Mouse (Mus musculus) heart, postnatal 0 days (tissue): Measurements from ENCODE around the gene Capza1. TPM values are rescaled to one million over a fixed set of nuclear protein-coding genes. Genes with fewer than 3 reads are reported as not detected.

Experiments used
- ATAC-seq: fragments of 200-750 bp; cut with Nextera tagmentation; 2 replicates; pipeline ENCODE4 v1.8.0; 2017; ENCODE audit warnings: low read depth, moderate number of reproducible peaks, moderate library complexity; ENCODE audit not compliant: insufficient read depth
- DNase-seq: peaks from one replicate; pipeline ENCODE4 v3.0.0-alpha.2; 2016; ENCODE audit warnings: low spot score
- H3K27ac ChIP-seq: fragments of 300-500 bp; sonication (generic); 2 replicates; pipeline ENCODE4 v1.5.1; 2014; ENCODE audit warnings: low read depth, mild to moderate bottlenecking
- H3K27me3 ChIP-seq: fragments of 300-500 bp; sonication (generic); 2 replicates; pipeline ENCODE4 v1.6.1; 2014; ENCODE audit warnings: low read length, mixed read lengths; ENCODE audit not compliant: control insufficient read depth, insufficient read depth
- H3K36me3 ChIP-seq: fragments of 300-500 bp; sonication (generic); replicated peaks from 2 replicates; pipeline ENCODE4 v1.6.1; 2014; ENCODE audit warnings: low read length, mixed read lengths; ENCODE audit not compliant: control insufficient read depth, insufficient read depth
- H3K4me1 ChIP-seq: fragments of 300-500 bp; sonication (generic); 2 replicates; pipeline ENCODE4 v1.6.1; 2014; ENCODE audit warnings: antibody characterized with exemption; ENCODE audit not compliant: control insufficient read depth, insufficient read depth
- H3K4me2 ChIP-seq: fragments of 300-500 bp; sonication (generic); 2 replicates; pipeline ENCODE4 v1.6.1; 2014; ENCODE audit warnings: low read depth, mild to moderate bottlenecking, low read length, moderate library complexity
- H3K4me3 ChIP-seq: fragments of 300-500 bp; sonication (generic); 2 replicates; pipeline ENCODE4 v1.5.1; 2014; ENCODE audit warnings: low read depth, low read length
- H3K9ac ChIP-seq: fragments of 300-500 bp; sonication (generic); replicated peaks from 2 replicates; pipeline ENCODE4 v1.6.1; 2014; ENCODE audit warnings: low read depth, low read length, mixed read lengths
- H3K9me3 ChIP-seq: fragments of 300-500 bp; sonication (generic); replicated peaks from 2 replicates; pipeline ENCODE4 v1.6.1; 2016; ENCODE audit warnings: low read length; ENCODE audit not compliant: control insufficient read depth
- CTCF ChIP-seq: IDR thresholded peaks from 2 replicates; pipeline ENCODE4 v1.5.1; 2016; ENCODE audit warnings: antibody characterized with exemption, control low read depth, low read depth
- EP300 ChIP-seq: IDR thresholded peaks from 2 replicates; pipeline ENCODE4 v1.6.1; 2016; ENCODE audit warnings: antibody characterized with exemption, low read depth
- WGBS: fragments of 180-500 bp; shearing (Covaris S2); extraction: QIAGEN DNeasy Blood & Tissue Kit; methylation state at CpG from one replicate; pipeline ENCODE4 v1.1.7; 2014; 5-methylcytosine and 5-hydroxymethylcytosine counted together
- polyA plus RNA-seq: library from polyadenylated mRNA; unstranded; fragments of >200 nt; fragmentation: Nextera tagmentation; extraction: Ambion mirVana; gene quantifications from 2 replicates; pipeline ENCODE4 v1.2.1, GENCODE M21; 2015
- total RNA-seq: library from RNA; depleted of rRNA; stranded (reverse); fragments of >200 nt; gene quantifications from 2 replicates; pipeline ENCODE4 v1.2.3, GENCODE M21; 2014; ENCODE audit warnings: low replicate concordance

Capza1 gene
- total and polyA plus RNA-seq, 2 experiments from 2014 or later: 98.4 to 141 TPM

DNA sequence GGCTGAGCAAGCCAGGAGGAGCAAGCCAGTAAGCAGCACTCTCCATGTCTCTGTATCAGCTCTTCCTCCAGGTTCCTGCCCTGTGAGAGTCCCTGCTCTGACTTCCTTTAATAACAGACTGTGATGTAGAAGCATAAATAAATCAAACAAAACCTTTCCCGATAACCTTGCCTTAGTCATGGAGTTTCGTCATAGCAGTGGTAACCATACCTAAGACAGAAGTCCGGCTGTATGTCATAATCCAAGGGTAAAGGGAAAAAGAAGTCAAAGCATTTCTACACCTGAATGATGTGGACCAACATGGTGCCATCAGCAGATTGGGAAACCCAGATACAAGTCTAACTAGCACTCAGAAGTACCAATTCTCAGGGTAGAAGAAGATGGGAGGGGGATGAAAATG is 28.5 kb downstream of the Capza1 start:
- no peak for TF ChIP-seq CTCF
- no peak overlapping the region for H3K27ac ChIP-seq
- WGBS: 95% methylated on average over 3 of the region's 3 CpGs
- no peaks in the 10 kb centered on the region for H3K9me3 ChIP-seq
- DNase-seq (no peak), ATAC-seq (no peak)
- no peak overlapping the region for H3K4me3 ChIP-seq
- peaks cover 84% of the 10 kb centered on the region for H3K36me3 ChIP-seq
- H3K4me2 ChIP-seq: no peak overlapping the region
- H3K27me3 ChIP-seq: no peaks in the 10 kb centered on the region
- H3K4me1 ChIP-seq: no peaks in the 10 kb centered on the region
- no peak overlapping the region for H3K9ac ChIP-seq

DNA sequence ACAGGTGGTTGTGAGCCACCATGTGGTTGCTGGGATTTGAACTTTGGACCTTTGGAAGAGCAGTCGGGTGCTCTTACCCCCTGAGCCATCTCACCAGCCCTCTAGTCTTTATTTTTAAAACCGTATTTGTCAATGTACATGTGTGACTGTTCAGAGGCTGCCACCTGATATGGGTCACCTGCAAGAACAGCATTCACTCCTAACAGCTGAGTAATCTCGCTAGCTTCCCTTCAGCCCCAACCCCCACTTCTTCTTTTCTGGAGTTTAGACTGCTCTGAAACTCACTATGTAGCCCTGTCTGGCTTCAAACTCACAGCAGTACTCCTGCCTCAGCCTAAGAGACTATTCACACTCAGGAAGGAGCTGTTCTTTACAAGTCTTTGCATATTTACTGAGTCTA is 41.9 kb downstream of the Capza1 start:
- TF ChIP-seq CTCF: no peak
- TF ChIP-seq EP300: no peak
- Histone ChIP-seq H3K27me3 (no peaks in the 10 kb centered on the region), H3K9me3 (no peaks in the 10 kb centered on the region), H3K4me2 (no peak overlapping the region), H3K36me3 (peaks cover 24% of the 10 kb centered on the region), H3K9ac (no peak overlapping the region), H3K27ac (no peak overlapping the region), H3K4me3 (no peak overlapping the region), H3K4me1 (peaks cover 22% of the 10 kb centered on the region)
- 87% methylated on average over 3 of the region's 3 CpGs for WGBS
- DNase-seq (no peak), ATAC-seq (no peak)

DNA sequence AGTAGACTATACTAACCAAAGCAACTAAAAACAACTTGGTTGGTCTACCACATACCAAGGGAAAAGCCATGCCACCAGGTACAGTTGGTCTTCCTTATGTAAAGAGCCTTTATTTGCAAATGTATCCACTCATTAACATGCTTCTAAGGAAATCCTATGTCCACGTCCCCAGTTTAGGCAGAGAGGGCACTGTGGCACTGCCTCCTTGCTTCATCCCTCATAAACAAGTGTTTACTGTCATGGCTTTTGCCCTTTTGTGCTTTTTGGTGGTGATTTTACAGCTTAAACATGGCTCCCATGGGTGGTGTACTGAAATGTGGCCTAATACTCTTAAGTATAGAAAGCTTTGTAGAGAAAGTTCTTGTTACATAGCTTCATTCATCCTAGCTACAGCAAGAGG is 43.9 kb downstream of the Capza1 start:
- DNase-seq (peak; percentile 43), ATAC-seq (no peak)
- Histone ChIP-seq H3K4me3 (no peak overlapping the region), H3K4me2 (no peak overlapping the region), H3K27me3 (no peaks in the 10 kb centered on the region), H3K36me3 (peaks cover 5% of the 10 kb centered on the region), H3K4me1 (peaks cover 32% of the 10 kb centered on the region), H3K9me3 (no peaks in the 10 kb centered on the region), H3K9ac (no peak overlapping the region), H3K27ac (peak overlapping the region; percentile 98)
- WGBS: 43% methylated on average over 1 of the region's 1 CpGs
- no peak for TF ChIP-seq CTCF

DNA sequence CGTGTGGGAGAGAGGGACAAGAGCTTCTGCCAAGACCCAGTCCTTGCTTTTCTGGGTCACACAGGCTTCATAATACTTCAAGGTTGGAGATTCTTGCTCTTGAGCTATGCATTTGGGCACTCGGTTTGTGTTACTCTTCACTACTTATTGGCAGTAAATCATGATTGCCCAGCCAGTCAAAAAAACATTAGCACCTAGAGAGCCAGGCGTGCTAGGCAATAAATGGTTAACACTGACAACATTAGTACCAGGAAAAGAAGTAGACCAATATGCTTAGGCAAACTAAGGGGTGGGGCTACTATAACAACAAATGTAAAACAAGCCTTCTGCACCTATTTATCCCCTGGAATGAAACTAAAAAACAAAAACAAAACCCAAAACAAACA is 45.6 kb downstream of the Capza1 start:
- Histone ChIP-seq H3K4me2 (peak overlapping the region; percentile 72), H3K9me3 (no peaks in the 10 kb centered on the region), H3K36me3 (no peaks in the 10 kb centered on the region; the same call in 1 of the 2 replicates), H3K27ac (peak overlapping the region; percentile 98), H3K27me3 (no peaks in the 10 kb centered on the region), H3K4me3 (peak overlapping the region; percentile 98), H3K9ac (peak overlapping the region; percentile 98), H3K4me1 (peaks cover 33% of the 10 kb centered on the region)
- DNase-seq: peak; percentile 39
- no peak for TF ChIP-seq EP300
- TF ChIP-seq CTCF: no peak
- WGBS: 0% methylated on average over 3 of the region's 3 CpGs
- no peak for ATAC-seq

DNA sequence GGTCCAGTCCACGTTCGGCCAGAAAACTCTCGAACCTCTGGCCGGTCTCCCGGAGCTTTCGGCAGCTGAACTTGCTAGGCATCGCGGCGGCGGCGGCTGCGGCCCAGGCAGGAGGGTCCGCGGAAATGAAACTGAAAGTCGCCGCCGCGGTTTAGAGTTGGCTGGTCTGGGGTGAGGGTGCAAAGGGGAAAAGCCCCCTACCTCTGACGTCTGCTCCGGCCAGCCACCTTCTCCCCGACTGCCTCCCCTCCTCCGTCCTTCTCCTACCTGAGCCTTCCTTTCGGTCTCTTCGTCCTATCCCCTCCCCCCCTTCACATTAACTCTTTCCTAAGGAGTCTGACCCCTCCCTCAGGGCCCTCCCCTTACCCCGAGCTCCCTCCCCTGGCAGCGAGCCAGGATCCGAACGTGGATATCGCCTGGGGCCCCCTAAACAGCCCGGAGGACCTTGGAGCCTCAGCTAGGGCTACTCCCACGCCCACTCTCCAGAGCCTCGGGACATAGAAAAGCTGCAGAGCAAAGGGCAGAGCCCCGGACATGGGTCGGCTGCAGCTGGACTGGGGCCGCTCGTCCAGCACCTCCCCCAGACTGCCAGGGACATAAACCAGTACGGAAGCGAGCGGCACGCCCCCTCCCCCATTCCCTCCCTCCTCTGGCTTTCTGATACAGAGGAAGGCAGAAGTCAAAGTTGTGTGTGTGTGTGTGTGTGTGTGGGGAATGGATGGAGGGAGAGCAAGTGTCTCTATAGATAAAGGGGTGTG is 46.1 kb downstream of the Capza1 start, which contains the start of gene Mov10:
Mov10 (minus strand) TSS at position 573 of the 758 bp plus-strand sequence.
- Histone ChIP-seq H3K27ac (peak within 1 kb of the TSS; percentile 98), H3K9ac (peak within 1 kb of the TSS; percentile 98), H3K4me2 (peak within 1 kb of the TSS; percentile 72), H3K27me3 (no peaks in the 10 kb centered on the region), H3K4me1 (peaks cover 33% of the 10 kb centered on the region), H3K4me3 (peak within 1 kb of the TSS; percentile 98), H3K36me3 (peaks cover 3% of the 10 kb centered on the region; the same call in 1 of the 2 replicates), H3K9me3 (no peaks in the 10 kb centered on the region)
- ATAC-seq (peak; percentile 87), DNase-seq (peak; percentile 90)
- WGBS: under 1% methylated on average over 36 of the region's 40 CpGs
- TF ChIP-seq EP300 (peak; percentile 48), CTCF (no peak)
